Mouse (Mus musculus) E14TG2a.4 (cell line): Measurements from ENCODE around the gene Fbxw9.

ENCODE experiments used
- H3K27me3 ChIP-seq: 2 replicates; pipeline ENCODE4 v1.6.1; 2014; ENCODE audit warnings: low read length, control low read depth; ENCODE audit not compliant: insufficient read depth
- H3K36me3 ChIP-seq: 2 replicates; pipeline ENCODE4 v1.6.1; 2014; ENCODE audit warnings: low read length, control low read depth; ENCODE audit not compliant: insufficient read depth
- H3K4me1 ChIP-seq: replicated peaks from 2 replicates; pipeline ENCODE4 v1.6.1; 2014; ENCODE audit warnings: low read depth, low read length, control low read depth
- H3K4me3 ChIP-seq: replicated peaks from 2 replicates; pipeline ENCODE4 v1.5.1; 2014; ENCODE audit warnings: mild to moderate bottlenecking, low read length
- H3K9me3 ChIP-seq: 2 replicates; pipeline ENCODE4 v1.6.1; 2014; ENCODE audit warnings: low read length, control low read depth
- CTCF ChIP-seq: conservative IDR thresholded peaks from 2 replicates; pipeline ENCODE4 v1.5.1; 2014; ENCODE audit warnings: low read length
- NANOG ChIP-seq: IDR thresholded peaks from 2 replicates; pipeline ENCODE4 v1.6.1; 2014; ENCODE audit warnings: borderline replicate concordance, low read length, mixed read lengths
- POU5F1 ChIP-seq: IDR thresholded peaks from 2 replicates; pipeline ENCODE4 v1.6.1; 2014; ENCODE audit warnings: low read length, borderline replicate concordance

Fbxw9 gene

GRCm38 (mm10) chr8:85035165-85035727 is 24.6 kb upstream of the Fbxw9 start:
- TF ChIP-seq POU5F1 (no peak), CTCF (no peak), NANOG (no peak)

GRCm38 (mm10) chr8:85035728-85036310 is 24.0 kb upstream of the Fbxw9 start:
- Histone ChIP-seq H3K27me3 (no peaks in the 10 kb centered on the region), H3K36me3 (peaks cover 55% of the 10 kb centered on the region)

More at GRCm38 (mm10) chr8:85035165-85035727, 24.6 kb upstream of the Fbxw9 start:
- H3K9me3 ChIP-seq: no peaks in the 10 kb centered on the region
- H3K36me3 ChIP-seq: peaks cover 55% of the 10 kb centered on the region
- H3K4me3 ChIP-seq: peak overlapping the region; percentile 94
- H3K27me3 ChIP-seq: no peaks in the 10 kb centered on the region
- H3K4me1 ChIP-seq: peaks cover 67% of the 10 kb centered on the region

GRCm38 (mm10) chr8:85036381-85036717 is 23.5 kb upstream of the Fbxw9 start:
- Histone ChIP-seq H3K36me3 (peaks cover 56% of the 10 kb centered on the region), H3K4me3 (peak overlapping the region; percentile 94), H3K9me3 (no peaks in the 10 kb centered on the region), H3K27me3 (no peaks in the 10 kb centered on the region), H3K4me1 (peaks cover 71% of the 10 kb centered on the region)
- TF ChIP-seq CTCF: no peak
- no peak for TF ChIP-seq NANOG
- no peak for TF ChIP-seq POU5F1

More at GRCm38 (mm10) chr8:85035728-85036310, 24.0 kb upstream of the Fbxw9 start:
- Histone ChIP-seq H3K4me1 (peaks cover 69% of the 10 kb centered on the region), H3K4me3 (peak overlapping the region; percentile 94), H3K9me3 (no peaks in the 10 kb centered on the region)
- TF ChIP-seq POU5F1 (no peak), NANOG (no peak), CTCF (no peak)

DNA sequence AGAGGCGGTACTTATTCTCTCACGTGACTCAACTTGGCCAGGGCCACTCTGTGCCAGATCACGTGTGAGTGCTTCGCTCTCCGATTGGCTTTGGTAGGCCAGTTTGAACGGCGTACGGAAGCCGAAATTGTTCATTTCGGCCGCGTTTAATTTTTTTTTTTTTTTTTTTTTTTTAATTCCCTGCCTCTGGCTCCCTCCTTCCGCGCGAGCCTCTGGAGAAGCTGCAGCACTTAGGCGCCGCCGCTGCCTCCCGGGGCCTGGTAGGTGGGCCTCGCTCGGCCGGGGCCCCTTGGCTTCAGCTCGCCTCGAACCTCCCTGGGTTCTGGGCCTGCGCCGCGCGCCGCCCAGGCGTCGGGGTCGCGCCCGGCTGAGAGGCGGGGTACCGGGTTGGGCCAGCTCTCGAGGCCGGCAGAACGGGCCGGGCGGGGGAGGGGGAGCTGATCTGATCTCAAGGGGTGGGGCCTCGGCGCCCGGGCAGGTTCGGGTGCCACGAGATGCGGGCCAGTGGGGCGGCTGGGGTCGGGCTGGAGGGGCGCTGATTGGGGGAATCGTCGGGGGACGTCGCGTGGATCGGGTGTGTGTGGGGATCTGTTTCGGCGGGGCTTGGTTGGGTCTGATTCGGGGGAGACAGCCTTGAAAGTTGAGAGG is 23.0 kb upstream of the Fbxw9 start, which contains the start of gene Tnpo2:
Gene Tnpo2 (plus strand): TSS at position 198 of the 648 bp plus-strand sequence.
- H3K36me3 ChIP-seq: peaks cover 56% of the 10 kb centered on the region
- no peaks in the 10 kb centered on the region for H3K9me3 ChIP-seq
- peaks cover 71% of the 10 kb centered on the region for H3K4me1 ChIP-seq
- H3K27me3 ChIP-seq: no peaks in the 10 kb centered on the region
- TF ChIP-seq CTCF (no peak), POU5F1 (no peak), NANOG (no peak)
- peak within 1 kb of the TSS; percentile 94 for H3K4me3 ChIP-seq

DNA sequence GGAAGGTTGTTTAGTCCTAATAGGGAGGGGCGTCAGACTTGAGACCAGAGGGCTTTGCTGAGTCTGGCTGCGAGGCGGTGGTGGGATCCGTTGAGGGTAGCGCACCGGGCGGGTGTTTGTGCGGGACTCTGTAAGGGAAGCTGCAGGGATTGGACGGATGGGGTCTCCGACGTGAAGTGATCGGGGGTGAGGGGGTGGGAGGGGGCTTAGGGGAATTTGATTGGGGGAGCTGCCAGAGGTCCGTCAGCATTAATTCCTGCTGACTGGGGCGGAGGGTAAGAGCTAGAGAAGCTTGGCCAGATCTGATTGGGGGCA is 22.5 kb upstream of the Fbxw9 start:
- Histone ChIP-seq H3K36me3 (peaks cover 56% of the 10 kb centered on the region), H3K27me3 (no peaks in the 10 kb centered on the region), H3K4me3 (peak overlapping the region; percentile 94), H3K4me1 (peaks cover 70% of the 10 kb centered on the region), H3K9me3 (no peaks in the 10 kb centered on the region)
- TF ChIP-seq POU5F1: no peak
- TF ChIP-seq NANOG: no peak
- TF ChIP-seq CTCF: no peak

- TF ChIP-seq NANOG (no peak), CTCF (no peak), POU5F1 (no peak)
- Histone ChIP-seq H3K4me3 (peak overlapping the region; percentile 94), H3K36me3 (peaks cover 55% of the 10 kb centered on the region), H3K27me3 (no peaks in the 10 kb centered on the region), H3K9me3 (no peaks in the 10 kb centered on the region), H3K4me1 (peaks cover 67% of the 10 kb centered on the region)
Measured at GRCm38 (mm10) chr8:85037681-85038531, 21.9 kb upstream of the Fbxw9 start.

- peaks cover 85% of the 10 kb centered on the region for H3K4me1 ChIP-seq
- H3K36me3 ChIP-seq: peaks cover 98% of the 10 kb centered on the region
- H3K4me3 ChIP-seq: no peak overlapping the region
- no peaks in the 10 kb centered on the region for H3K9me3 ChIP-seq
- no peaks in the 10 kb centered on the region for H3K27me3 ChIP-seq
- TF ChIP-seq CTCF: no peak
- no peak for TF ChIP-seq NANOG
- TF ChIP-seq POU5F1: no peak
Measured at GRCm38 (mm10) chr8:85043619-85044018, 16.2 kb upstream of the Fbxw9 start.

GRCm38 (mm10) chr8:85057367-85057766 is 2.5 kb upstream of the Fbxw9 start:
- H3K27me3 ChIP-seq: no peaks in the 10 kb centered on the region
- H3K9me3 ChIP-seq: no peaks in the 10 kb centered on the region
- H3K4me3 ChIP-seq: no peak overlapping the region
- H3K36me3 ChIP-seq: peaks cover 73% of the 10 kb centered on the region
- no peak for TF ChIP-seq NANOG
- TF ChIP-seq POU5F1: no peak
- no peak for TF ChIP-seq CTCF
- H3K4me1 ChIP-seq: peaks cover 69% of the 10 kb centered on the region
